Mouse (Mus musculus) stomach, postnatal 0 days (tissue): ENCODE results near the gene Gcc1.

Experiments
- CTCF ChIP-seq: IDR thresholded peaks from 2 replicates; pipeline ENCODE4 v1.5.1; 2016; ENCODE audit warnings: antibody characterized with exemption, low read depth, mild to moderate bottlenecking, moderate library complexity
- EP300 ChIP-seq: optimal IDR thresholded peaks from 2 replicates; pipeline ENCODE3; 2016; ENCODE audit warnings: antibody characterized with exemption

- TF ChIP-seq EP300: no peak
- no peak for TF ChIP-seq CTCF
Observed at GRCm38 (mm10) chr6:28429870-28430269, 1.7 kb upstream of the Gcc1 start.
